Mouse (Mus musculus): ENCODE results near the gene Man1c1.
A peak's percentile ranks its signal among the peaks of the same experiment; 100 is the strongest.

The Man1c1 gene

DNA sequence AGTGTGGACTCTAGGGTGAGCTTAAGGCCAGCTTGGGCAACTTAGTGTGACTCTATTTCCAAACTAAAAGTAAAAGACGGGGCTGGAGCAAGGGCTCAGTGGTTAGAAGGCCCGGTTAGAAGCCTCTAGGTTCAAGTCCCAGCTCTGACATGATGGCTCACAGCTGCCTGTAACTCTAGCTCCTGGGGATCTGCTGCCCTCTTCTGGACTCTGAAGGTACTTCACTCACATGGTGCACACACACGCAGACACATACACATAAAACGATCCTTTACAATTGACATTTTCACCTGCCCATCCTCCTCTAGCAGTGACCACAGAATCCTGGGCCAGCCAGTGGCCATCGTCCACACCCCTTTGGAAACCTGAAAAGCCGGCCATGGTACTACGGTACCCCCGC, 154.2 kb downstream of the Man1c1 start:
- no peak for DNase-seq (ENCODE audit: low spot score in 2 of 2)

DNA sequence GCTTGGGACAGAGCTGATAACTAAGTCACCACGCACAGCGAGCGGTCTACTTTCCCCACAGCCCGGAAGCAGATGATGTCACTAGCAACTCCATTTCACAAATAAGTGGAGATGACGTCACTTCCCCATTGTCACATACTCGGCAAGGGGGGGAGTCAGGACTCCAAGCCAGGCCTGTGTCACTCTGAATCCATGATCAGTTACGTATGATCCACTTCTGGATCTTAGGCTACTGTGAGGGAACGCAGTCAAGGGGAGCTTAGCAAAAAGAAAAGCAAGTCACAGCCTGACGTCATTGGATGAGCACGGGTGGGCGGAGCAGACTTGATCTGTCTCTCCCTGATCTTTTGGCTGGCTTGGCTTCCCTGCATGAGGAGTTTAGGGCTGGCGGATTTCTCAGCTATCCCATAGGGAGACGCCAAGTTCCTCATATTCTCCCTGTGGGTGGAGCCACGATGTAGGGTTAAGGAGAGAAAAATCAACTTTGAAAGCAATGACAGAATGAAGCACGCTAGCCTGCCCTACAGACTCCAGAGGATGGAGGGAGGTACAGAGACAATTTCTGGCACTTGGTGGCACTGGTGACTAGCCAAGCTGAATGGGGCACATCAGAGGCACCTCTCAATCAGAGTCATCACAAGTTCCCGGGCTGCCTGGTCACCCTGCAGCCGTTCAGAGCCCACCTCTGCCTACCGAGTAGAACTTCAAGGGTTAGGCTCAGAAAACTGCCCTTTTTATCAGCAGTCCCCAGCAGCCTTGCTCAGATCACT, 155.7 kb downstream of the Man1c1 start:
- peak; percentile 40 to 72 for DNase-seq (ENCODE audit: low spot score in 2 of 2)

DNA sequence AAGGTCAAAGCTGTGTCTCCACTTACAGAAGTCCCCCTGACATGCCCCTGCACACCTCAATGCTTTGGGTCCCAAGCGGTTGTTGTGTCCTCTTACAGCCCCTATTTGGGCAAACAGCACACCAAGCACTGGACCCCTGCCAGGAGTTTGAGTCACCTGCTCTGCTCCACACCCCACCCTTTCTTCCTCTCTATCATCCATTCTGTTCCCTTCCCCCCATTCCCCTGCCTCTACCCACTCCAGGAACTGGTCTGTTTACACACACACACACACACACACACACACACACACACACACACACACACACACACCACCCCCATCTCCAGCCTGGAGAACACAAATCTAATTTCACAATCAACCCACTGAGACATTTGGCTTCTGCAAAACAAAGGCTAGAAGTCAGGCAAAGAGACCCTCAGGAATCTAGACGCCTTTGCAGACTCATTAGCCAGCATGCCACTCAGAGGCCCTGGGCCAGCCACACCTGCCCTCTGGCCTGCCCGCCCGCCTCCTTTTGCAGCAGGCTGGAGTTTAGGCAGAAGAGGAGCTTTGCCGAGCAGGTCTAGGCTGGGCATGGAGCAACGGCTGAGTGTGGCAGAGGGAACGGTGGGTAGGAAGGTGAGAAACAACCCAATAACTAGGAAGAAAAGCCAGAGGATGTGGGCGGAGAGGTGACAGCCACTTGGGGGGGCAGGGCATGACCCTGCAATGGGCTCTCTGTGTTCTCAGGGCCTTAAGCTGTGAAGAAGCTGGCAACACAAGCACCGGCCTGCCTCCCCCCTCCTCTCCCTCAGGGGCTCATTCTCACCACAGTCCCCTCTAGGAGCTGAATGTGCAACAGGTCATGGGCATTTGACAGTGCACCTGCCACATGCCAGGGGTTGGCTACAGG, 157.0 kb downstream of the Man1c1 start:
- peak; percentile 56 to 74 for DNase-seq (ENCODE audit: low spot score in 2 of 2)

DNA sequence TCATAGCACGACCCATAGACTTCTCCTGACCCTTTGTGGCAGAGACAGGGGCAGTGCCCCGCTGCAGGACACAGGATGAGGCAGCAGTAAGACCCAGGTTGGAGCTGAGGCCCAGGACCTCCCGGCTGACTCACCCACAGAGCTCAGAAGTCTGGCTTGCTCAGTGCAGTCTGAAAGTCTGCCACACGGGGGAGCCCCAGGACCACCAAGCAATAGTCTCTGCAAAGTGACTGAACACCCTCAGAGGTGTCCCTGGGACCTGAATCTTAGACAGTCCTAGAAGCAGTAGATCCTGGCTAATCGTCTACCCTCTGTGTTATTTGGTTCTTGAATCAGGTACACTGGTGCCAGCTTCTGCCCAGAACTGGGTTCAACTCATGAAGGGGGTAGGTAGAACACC, 160.8 kb downstream of the Man1c1 start:
- peak; percentile 90 to 93 for DNase-seq (ENCODE audit: low spot score in 2 of 2)

DNA sequence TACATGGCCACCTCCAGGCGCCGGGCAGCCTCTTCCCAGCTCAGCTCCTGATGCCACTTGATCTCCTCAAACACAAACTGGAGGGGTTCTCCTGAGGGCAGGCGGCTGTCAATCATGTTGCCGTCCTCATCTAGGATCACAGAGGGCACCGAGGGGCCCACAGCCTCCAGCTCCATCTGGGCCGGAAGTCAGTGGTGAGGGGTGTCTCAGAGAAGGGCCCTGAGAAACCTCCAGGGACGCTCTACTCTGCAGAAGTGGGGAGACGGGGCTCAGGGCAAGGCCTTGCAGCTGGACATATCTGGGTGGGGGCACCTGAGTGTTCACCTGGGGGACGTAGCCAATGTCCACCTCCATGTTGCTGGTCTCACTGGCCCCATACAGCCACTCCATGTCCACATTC, 161.4 kb downstream of the Man1c1 start:
- no peak for DNase-seq (ENCODE audit: low spot score in 2 of 2)

DNA sequence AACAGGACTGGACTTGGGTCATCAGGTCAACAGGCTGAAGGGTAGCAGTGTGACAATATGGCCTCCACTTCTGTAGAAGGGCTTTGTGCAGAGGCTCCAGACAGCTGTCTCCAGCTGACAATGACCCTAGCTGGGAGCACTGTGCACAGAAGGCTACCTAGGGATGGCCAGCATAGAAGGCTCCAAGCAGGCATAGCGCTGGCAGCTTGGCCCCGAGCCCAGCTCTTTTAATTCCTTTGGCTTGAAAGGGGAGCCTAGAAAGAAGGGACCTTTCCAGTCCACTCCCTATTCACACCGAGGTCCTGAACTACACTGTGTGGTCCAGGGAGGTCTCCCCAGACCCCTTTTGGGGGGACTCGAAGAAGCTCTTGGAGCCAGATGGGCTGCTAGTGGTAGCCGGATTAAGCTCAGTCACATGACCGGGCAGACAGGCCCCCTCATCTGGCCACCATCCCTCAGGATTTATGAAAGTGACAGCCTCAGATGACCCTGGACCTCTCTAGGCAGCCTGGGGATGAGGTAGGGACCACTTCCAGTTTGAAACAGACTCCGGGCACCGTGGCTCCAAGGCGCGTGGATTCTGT, 165.0 kb downstream of the Man1c1 start:
- no peak for DNase-seq (ENCODE audit: low spot score in 2 of 2)

DNA sequence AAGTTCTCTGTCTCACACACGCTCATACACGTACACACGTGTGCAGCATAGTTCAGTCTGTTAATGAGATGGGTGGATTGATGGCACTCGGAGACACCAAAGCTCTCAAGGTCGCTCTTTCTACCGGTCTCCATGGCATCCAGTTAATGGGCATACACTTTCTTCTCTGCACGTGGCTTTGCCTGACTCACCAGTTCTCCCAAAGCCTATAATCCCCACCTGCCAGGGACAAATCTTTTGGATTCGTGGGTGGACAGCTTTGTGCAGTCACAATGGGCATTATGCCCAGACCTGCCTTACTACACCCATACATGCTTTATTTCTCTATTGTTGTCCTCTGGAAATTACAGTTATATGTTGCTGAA, 168.3 kb downstream of the Man1c1 start:
- no peak for DNase-seq (ENCODE audit: low spot score in 2 of 2)

DNA sequence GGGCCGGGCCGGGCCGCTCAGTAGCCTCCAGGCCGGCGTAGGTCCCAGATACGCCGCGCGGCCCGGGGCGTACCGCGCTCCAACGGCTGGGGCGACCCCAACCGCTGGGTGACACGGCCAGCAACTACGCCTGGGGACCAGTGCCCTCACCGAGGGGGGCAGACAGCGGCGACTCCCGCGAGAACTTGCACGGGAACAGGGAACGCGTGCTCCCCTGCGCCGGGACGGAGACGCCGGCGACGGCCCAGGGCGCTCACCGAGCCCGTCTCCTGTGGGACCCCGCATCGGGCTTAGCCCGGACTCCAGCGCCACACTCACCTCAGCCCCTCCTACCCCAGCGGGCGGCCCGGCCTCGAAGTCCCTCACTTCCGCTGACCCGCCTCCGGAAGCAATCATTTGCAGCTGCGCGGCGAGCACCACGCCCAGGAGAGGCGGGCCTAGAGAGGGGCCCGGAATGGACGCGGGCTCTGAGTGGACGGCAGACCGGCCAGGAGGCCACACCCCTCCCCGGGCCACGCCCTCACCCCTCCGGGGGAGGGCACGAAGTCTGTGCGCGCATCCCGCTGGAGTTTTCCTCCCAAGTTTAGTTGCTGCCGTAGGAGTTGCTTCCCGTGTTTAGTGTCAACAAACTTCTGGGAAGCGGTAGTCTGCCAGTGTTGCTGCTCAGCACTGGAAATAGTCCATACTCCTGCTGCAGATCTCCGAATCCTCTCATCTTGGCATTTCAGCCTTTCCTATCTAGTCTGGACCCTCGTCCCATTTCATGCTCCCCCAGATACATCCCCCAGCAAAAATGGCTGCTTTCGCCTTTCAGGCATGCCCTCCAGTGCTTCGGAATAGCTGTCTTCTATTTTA, 168.9 kb downstream of the Man1c1 start, which contains the start of gene Mtfr1l:
Gene Mtfr1l, minus strand, starts transcription at position 456 of the 855 bp plus-strand sequence.
- DNase-seq (ENCODE audit: low spot score in 2 of 2): peak; percentile 93 to 94

DNA sequence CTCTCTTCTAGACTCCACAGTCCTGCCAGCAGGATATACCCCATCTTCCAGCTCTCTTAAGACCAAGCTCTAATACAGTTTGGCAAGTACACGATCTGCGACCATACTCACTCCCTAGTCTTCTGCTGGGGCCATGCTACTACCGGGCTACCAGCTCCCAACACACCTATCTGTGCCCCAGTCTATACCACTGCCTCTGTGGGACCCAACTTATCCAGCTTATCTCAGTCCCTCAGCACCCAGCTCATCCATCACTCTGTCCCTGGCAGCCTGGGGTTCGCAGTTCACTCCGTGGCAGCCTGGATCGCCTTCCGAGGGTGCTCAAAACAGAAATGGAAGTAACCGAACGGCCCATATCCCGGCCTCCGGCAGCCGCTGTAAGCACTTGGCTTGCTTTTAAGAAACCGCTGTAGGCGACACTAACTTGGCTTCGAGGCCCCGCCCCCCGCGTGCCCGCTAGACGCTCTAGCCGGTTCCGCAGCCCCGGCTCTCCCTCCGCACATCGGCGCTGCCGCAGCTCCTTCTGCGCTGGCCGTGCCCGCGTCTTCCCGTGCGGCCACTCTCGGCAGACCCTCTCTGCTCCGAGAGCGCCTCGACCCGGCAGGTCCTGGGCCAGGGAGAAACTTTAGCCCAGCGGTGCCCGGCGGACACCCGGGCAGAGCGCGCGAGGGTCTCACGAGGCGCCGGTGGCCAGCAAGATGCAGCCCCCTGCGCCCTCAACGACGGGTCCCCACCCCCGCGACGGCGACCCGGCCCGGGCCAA, 169.8 kb downstream of the Man1c1 start:
- DNase-seq (ENCODE audit: low spot score in 2 of 2): peak; percentile 46 to 63

DNA sequence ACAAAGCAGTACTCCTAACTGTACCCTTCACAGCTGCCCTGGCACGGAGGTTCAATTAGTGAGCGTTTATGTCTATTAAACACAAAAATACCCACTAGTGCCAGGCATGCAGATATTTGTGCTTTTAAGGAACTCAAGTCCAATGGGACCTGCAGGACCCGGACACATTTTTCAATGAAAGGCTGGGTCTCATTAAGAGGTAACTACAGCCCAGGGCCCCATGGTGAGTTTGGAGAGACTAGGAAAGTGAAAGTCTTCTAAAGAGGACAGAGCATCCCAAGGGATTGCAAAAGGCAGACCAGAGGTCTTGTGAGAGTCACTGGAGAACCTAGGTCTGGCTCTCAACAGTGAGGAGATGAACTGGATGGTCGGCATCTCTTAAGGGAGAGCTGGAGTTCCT, 170.7 kb downstream of the Man1c1 start:
- DNase-seq (ENCODE audit: low spot score in 2 of 2): no peak

DNA sequence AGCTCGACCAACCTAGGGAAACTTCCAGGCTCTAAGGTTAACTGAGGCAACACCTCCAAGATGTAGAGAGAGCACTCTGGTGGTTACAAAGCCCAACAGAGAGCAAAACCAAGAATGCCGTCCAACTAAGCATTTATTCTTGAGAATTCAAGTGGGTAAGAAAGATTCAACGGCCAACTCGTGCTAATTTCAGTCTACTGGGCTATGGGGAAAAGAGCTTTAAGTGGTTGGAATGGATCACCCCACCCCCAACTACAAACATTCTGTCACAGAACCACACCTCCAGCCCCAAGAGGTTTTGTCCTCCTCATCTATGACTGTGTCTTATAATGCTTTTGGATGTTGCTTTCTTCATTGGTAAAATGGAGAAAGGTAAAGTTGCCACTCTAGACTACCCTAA, 171.2 kb downstream of the Man1c1 start:
- no peak for DNase-seq (ENCODE audit: low spot score in 2 of 2)

DNA sequence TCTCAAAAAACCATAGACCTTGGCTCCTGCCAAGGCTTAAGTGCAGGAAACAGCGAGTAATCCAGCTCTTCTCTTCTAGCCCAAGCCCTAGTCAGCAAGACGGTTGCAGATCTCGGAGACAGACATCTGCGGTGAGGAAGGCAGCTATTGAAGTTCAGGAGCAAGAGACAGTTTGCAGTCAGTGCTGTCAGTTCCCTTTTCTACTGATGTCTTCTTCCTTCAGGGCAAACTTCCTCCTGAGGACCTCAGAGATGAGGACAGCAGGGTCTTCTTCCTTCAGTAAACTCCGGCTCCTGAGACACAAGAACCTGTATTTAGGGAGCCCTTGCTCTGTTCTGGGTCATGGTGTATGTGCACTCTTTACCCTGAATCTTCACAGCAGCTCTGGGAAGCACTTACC, 177.9 kb downstream of the Man1c1 start:
- no peak for DNase-seq (ENCODE audit: low spot score in 2 of 2)

DNA sequence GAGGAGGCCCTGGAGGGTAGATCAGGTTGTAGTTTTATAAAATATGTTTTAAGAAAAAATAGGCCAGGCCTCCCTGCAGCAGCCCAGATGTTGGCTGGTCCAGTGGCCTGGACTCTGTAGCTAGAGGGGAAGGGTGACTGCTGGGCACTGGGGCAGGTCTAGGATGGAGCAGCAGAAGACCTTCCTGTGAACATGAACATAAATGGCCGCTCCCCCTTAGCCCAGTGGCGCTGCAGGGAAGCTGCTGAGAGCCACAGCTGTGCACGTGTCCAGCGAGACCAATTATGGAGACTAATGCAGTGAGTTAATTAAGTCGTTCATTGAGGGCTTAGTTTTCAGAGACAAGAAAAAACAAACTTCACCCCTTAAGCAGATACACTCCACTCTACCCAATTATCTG, 178.3 kb downstream of the Man1c1 start:
- no peak for DNase-seq (ENCODE audit: low spot score in 2 of 2)

DNA sequence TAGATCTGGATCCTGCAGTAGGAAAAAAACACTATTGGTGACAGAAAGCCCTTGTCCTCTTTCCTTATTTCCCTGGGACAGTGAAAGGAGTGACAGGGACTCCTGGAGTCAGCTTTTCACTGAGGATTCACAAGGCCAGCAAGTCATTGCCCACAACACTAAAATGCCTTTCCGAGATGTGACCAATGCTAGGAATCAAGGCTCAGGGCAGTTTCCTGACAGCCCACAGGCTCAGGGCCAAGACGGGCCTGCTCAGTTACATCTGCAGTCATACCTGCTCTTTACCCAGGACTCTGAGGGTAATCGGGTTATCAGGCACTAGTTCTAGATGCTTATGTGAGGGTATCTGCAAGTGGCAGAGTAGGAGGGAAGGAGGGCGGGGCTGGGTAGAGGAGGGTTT, 180.6 kb downstream of the Man1c1 start:
- DNase-seq (ENCODE audit: low spot score in 2 of 2): no peak

DNA sequence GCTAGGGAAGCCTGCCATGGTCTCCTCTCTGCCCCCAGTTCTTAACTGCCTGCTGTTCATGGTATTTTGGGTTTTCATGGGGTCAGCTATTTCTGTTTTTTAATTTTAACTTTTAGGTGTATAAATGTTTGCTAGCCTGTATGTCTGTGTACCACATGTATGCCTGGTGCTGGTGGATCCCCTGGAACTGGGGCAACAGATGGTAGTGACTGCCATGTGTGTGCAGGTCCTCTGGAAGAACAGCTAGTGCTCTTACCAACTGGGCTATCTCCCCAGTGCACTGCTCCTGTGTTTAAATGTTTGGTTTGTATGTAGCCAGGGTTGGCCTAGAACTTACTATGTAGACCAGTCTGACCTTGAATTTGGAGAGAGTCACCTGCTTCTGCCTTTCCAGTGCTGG, 184.8 kb downstream of the Man1c1 start:
- no peak for DNase-seq (ENCODE audit: low spot score in 2 of 2)

DNA sequence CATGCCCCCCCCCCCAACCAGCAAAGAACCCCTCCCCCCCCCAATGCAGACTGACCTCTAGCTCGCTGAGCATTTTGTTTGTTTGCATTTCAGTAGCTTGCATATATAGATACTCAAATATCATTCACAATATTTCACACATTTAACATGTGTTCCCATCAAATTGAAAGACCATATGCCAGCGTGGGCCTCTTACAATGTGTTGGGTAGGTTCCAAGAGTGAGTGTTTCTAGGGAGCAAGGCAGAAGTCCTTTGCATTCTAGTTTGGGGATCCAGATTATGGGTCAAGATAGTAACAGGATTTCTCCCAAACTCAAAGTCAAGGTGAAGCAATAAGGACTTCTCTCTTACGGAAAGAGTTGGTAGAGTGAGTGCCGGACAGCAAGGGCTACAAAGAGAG, 185.5 kb downstream of the Man1c1 start:
- DNase-seq (ENCODE audit: low spot score in 2 of 2): no peak

DNA sequence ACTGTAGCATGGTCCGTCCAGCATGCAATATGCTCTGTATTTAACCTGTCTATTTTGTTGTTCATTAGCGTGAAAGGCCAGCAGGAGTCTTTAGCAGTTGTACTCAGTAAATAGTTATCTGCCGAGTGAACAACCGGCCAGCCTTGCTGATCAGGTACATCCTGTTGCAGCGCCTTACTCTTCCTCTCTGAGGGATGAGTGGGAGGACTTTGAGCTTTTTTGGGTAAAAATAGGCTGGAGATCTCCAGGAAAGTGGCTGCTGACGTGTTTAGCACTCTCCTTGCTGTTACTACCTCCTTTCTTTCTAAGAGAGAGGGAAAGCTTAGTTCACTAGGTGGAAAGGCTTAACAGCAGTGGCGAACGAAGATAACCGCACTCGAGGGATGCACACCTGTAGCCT, 186.4 kb downstream of the Man1c1 start:
- DNase-seq (ENCODE audit: low spot score in 2 of 2): no peak

DNA sequence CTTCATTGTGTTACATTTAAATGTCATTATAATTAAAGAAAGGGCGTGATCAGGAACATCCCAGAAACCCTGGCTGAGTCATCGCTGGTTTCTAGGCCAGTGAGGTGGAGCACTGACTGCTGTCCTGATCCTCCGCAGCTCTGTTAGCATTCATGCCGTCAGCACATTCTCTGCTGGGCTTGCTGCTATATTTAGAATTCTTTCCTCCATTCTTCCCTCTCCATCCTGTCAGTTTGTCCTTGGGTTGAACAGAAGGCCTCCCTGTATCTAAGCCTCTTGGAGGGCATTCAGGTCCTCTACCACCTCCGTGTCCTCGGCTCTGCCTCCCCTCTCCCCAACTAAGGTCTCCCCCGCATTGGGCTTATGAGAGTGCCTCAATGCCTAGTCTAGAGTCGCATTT, 187.1 kb downstream of the Man1c1 start:
- no peak for DNase-seq (ENCODE audit: low spot score in 2 of 2)

DNA sequence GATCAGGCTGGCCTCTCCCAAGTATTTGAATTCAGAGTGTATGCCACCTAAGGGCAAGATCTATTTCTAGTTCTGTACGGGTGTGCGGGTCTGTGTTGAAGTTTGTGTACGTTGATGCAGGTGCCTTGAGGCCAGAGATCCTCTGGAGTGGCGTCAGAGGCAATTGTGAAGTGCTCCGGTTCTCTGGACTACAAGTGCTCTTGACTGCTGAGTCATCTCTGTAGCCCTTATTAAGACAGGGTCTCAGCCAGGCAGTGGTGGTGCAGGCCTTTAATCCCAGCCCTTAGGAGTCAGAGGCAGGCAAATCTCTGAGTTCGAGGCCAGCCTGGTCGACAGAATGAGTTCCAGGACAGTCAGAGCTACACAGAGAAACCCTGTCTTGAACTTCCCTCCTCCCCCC, 188.5 kb downstream of the Man1c1 start:
- no peak for DNase-seq (ENCODE audit: low spot score in 2 of 2)

DNA sequence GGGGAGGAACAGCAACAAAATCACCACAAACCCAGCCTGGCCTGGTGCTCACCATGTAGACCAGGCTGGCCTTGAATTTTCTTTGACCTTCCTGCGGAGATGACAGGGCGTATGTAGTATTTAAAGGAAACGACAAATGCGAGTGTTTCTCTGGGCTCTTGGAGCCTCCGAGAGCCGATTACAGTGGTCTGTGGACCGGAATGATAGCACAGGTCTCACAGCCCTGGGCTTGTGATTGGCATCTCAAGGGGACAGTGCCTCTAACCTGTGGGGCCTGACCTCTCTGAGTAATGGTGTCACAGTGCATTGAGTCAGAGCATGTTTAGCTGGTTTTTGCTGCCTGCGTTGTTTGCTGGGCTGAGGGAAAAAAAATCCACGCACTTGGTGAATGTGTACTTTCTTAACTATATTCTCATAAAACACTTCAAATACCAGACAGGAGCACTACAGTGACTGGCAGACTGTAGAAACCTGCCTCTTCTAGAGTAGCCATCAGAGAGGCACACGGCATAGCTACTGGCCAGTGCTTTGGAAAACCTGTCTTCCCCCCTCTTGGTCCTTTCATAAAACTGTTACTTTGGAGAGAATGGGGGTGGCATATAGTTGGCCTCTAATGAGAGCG, 189.7 kb downstream of the Man1c1 start:
- no peak for DNase-seq (ENCODE audit: low spot score in 2 of 2)

DNA sequence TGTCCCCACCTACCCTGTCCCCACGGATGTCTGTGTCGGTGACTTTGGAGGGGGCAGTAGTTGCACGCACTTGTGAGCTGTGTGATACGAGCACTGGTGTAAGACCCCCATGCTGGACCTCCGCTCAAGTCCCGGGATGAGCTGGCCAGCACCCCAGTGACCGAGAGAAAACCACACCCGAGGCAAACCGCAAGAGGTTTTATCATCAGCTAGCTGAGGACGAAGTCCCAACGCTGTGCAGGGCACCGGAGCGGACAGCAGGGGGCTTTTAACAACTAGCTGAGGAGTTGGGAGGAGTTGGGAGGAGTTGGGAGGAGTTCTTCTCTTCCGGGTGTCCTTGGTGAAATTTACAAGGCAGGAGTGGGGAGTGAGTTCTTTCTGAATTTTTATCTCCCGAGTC, 191.3 kb downstream of the Man1c1 start:
- DNase-seq (ENCODE audit: low spot score in 2 of 2): peak; percentile 29 to 49
